Mouse (Mus musculus): Measurements from ENCODE around the gene Psmb8. TPM values are rescaled to one million over a fixed set of nuclear protein-coding genes. Genes with fewer than 3 reads are reported as not detected.

Gene Psmb8
- 7.4 and 9.0 TPM in 2 replicates for polyA plus RNA-seq (2015; fragmentation: Nextera tagmentation; extraction: Ambion mirVana)

DNA sequence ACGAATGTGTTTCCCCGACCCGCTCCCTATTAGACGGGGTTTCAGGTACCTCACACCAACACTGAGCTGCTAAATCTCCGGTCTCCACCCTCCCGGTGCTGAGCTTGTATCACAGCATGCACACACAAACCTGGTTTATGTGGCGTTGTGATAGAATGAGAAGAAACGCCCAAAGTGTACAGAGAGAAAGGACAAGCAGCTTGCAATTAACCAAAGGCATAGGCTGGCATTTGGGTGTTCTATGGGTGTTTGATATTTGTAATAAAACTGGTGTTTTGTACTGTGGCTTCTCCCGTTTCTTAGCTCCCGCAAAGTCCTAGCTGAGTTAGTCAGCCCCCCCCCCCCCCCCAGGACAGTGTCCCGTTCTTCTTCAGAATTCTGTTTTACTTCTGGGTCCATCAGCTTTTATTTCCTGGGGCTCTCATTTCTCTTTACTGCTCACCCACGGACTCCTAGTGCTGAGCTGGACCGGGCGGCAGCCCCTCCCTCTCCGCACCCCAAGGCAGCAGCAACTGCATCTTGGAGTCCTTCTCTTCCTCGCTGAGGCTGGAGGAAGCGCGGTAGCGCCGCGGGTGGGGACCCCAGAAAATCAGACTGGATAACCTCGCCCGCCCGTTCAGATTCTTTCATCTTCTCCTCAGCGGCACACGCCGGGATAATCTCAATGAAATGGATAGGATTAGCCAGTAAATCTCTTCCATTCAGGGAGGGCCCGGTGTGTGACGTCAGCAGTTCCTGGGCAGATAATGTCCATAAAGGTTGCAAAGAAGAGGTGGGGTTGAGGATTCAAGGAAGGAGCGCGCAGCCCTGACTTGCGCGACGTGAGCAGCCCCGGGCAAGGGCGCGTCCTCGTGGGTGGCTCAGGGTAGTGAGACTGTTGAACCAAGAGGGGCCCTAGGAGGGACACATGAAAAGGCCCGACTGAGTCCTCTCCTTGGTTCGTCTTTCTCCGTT lies at the start of gene Psmb8:
TSS of gene Psmb8 (plus strand) at position 781 of the 954 bp plus-strand sequence.

DNA sequence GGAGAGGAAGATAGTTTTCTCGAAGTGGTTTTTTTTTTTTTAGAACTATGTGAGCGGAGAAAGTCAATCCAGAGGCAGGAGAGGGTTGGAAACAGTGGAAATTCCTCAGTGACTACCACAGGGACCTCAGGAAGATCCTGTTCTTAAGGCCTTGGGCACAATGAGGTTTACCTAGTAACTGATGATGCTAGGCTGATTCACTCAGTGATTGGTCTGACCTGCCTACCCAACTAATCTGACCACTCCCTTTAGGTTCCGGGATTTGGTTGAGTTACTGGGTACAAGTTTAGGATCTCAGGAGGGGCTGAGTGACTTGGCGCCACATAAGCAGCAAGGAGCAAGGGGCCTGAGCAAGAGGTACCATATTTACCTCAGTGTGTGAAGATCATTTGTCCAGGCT lies 44.6 kb upstream of the Psmb8 start, which contains the start of gene H2-DMb1:
TSS of gene H2-DMb1 (plus strand) at position 150 of the 400 bp plus-strand sequence.

DNA sequence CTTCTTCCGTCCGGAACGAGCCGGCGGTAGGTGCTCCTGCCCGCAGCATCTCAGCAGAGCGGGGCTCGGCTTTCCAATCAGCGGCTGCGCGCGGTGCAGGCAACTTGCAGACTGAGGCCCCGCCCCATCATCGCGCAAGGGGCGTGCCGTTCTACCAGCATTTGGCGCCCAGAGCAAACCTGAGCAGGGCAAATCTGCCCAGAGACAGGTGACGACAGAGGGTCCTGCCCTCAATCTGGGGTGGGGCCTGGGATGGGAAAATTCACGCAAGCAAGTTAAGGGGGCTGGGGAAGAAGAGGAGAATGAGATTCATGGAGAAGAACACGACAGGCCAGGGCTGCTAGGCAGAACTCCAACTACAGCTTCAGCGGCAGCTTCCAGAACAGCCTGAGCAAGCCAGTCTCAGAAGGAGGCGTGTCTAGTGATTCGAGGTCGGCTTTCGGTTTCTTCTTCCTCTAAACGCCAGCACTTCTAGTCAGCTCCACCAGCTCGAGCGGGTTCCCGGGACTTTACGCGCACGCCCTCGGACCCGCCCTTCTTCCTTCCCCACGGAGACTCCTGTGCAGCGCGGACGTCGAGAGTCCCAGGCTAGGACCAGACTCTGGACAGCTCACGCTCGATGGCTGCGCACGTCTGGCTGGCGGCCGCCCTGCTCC lies 10.1 kb upstream of the Psmb8 start, which contains the start of the genes Tap1 and Psmb9:
TSS of gene Tap1 (plus strand) at position 293 of the 656 bp plus-strand sequence.
TSS of gene Psmb9 (minus strand) at position 504 of the 656 bp plus-strand sequence.

GRCm38 (mm10) chr17:34203444-34203843 lies 5.9 kb downstream of the Psmb8 start, which contains the start of gene Tap2:
Gene Tap2, plus strand, starts transcription at chr17:34203527.

GRCm38 (mm10) chr17:34238706-34239105 lies 41.2 kb downstream of the Psmb8 start, which contains the start of gene H2-Ob:
Gene H2-Ob, plus strand, starts transcription at chr17:34238903.

Other genes with a start within 250 kb of the Psmb8 start
- gene B3galt4, start 246.2 kb upstream of the Psmb8 start, polyA plus RNA-seq (2015; fragmentation: Nextera tagmentation; extraction: Ambion mirVana), result 13.6 and 15.4 TPM in 2 replicates
- gene Vps52, start 241.9 kb upstream of the Psmb8 start, polyA plus RNA-seq (2015; fragmentation: Nextera tagmentation; extraction: Ambion mirVana), result 60.0 and 63.3 TPM in 2 replicates
- gene Rps18, start 241.7 kb upstream of the Psmb8 start, polyA plus RNA-seq (2015; fragmentation: Nextera tagmentation; extraction: Ambion mirVana), result 872 and 906 TPM in 2 replicates
- gene H2-K1, start 197.4 kb upstream of the Psmb8 start, polyA plus RNA-seq (2015; fragmentation: Nextera tagmentation; extraction: Ambion mirVana), result 23.9 and 24.3 TPM in 2 replicates
- 21.7 and 24.2 TPM in 2 replicates for gene Ring1, start 173.0 kb upstream of the Psmb8 start, polyA plus RNA-seq (2015; fragmentation: Nextera tagmentation; extraction: Ambion mirVana)
- gene H2-Ke6, start 169.7 kb upstream of the Psmb8 start, polyA plus RNA-seq (2015; fragmentation: Nextera tagmentation; extraction: Ambion mirVana), result 72.0 and 82.6 TPM in 2 replicates
- gene Slc39a7, start 166.0 kb upstream of the Psmb8 start, polyA plus RNA-seq (2015; fragmentation: Nextera tagmentation; extraction: Ambion mirVana), result 143 and 149 TPM in 2 replicates
- gene Rxrb, start 165.9 kb upstream of the Psmb8 start, polyA plus RNA-seq (2015; fragmentation: Nextera tagmentation; extraction: Ambion mirVana), result 50.1 and 52.1 TPM in 2 replicates
- gene Col11a2, start 158.3 kb upstream of the Psmb8 start, polyA plus RNA-seq (2015; fragmentation: Nextera tagmentation; extraction: Ambion mirVana), result 9.1 and 12.1 TPM in 2 replicates
- gene H2-Oa, start 105.4 kb upstream of the Psmb8 start, polyA plus RNA-seq (2015; fragmentation: Nextera tagmentation; extraction: Ambion mirVana), result 0.25 and 0.64 TPM in 2 replicates
- gene H2-DMa, start 78.2 kb upstream of the Psmb8 start, polyA plus RNA-seq (2015; fragmentation: Nextera tagmentation; extraction: Ambion mirVana), result 26.1 and 27.0 TPM in 2 replicates
- gene Brd2, start 75.1 kb upstream of the Psmb8 start, polyA plus RNA-seq (2015; fragmentation: Nextera tagmentation; extraction: Ambion mirVana), result 107 and 118 TPM in 2 replicates
- 0.66 and 0.96 TPM in 2 replicates for gene H2-DMb2, start 54.4 kb upstream of the Psmb8 start, polyA plus RNA-seq (2015; fragmentation: Nextera tagmentation; extraction: Ambion mirVana)
- gene H2-DMb1, start 44.6 kb upstream of the Psmb8 start, polyA plus RNA-seq (2015; fragmentation: Nextera tagmentation; extraction: Ambion mirVana), result 0.80 and 1.1 TPM in 2 replicates
- gene Tap1, start 10.2 kb upstream of the Psmb8 start, polyA plus RNA-seq (2015; fragmentation: Nextera tagmentation; extraction: Ambion mirVana), result 8.0 and 8.7 TPM in 2 replicates
- gene Psmb9, start 10.0 kb upstream of the Psmb8 start, polyA plus RNA-seq (2015; fragmentation: Nextera tagmentation; extraction: Ambion mirVana), result 3.5 and 3.7 TPM in 2 replicates
- 3.5 and 4.9 TPM in 2 replicates for gene Tap2, start 5.8 kb downstream of the Psmb8 start, polyA plus RNA-seq (2015; fragmentation: Nextera tagmentation; extraction: Ambion mirVana)
- gene H2-Ob, start 41.2 kb downstream of the Psmb8 start, polyA plus RNA-seq (2015; fragmentation: Nextera tagmentation; extraction: Ambion mirVana), result 0.14 and 0.19 TPM in 2 replicates
- 2.7 and 3.5 TPM in 2 replicates for gene H2-Ab1, start 60.0 kb downstream of the Psmb8 start, polyA plus RNA-seq (2015; fragmentation: Nextera tagmentation; extraction: Ambion mirVana)
- gene H2-Aa, start 90.1 kb downstream of the Psmb8 start, polyA plus RNA-seq (2015; fragmentation: Nextera tagmentation; extraction: Ambion mirVana), result 0.41 and 0.74 TPM in 2 replicates
- 3.2 and 4.3 TPM in 2 replicates for gene H2-Eb1, start 108.1 kb downstream of the Psmb8 start, polyA plus RNA-seq (2015; fragmentation: Nextera tagmentation; extraction: Ambion mirVana)
- gene H2-Eb2, start 127.9 kb downstream of the Psmb8 start, polyA plus RNA-seq (2015; fragmentation: Nextera tagmentation; extraction: Ambion mirVana), result 0.13 and 0.26 TPM in 2 replicates
- not detected in 2 replicates for gene Btnl2, start 157.1 kb downstream of the Psmb8 start, polyA plus RNA-seq (2015; fragmentation: Nextera tagmentation; extraction: Ambion mirVana)
- not detected in 2 replicates for gene Btnl1, start 179.4 kb downstream of the Psmb8 start, polyA plus RNA-seq (2015; fragmentation: Nextera tagmentation; extraction: Ambion mirVana)
- 5.3 and 6.1 TPM in 2 replicates for gene BC051142, start 201.1 kb downstream of the Psmb8 start, polyA plus RNA-seq (2015; fragmentation: Nextera tagmentation; extraction: Ambion mirVana)

All from neural tube, postnatal 0 days (tissue).